Mouse (Mus musculus) MEL (cell line): ENCODE results near the gene Pex14. TPM values are rescaled to one million over a fixed set of nuclear protein-coding genes. Genes with fewer than 3 reads are reported as not detected.

Experiments
- DNase-seq: peaks from one replicate; pipeline ENCODE4 v3.0.0; 2011; ENCODE audit warnings: low read depth, low spot score
- H3K27ac ChIP-seq: 2 replicates; pipeline ENCODE4 v1.5.1; 2012; ENCODE audit warnings: low read depth, mild to moderate bottlenecking, control low read depth, low read length, moderate library complexity; ENCODE audit not compliant: control insufficient read depth
- H3K27me3 ChIP-seq, 2 experiments: fragments of 150-350 bp in 1 of 2; sonication (generic) in 1 of 2; 2 replicates each; pipeline ENCODE4 v1.6.1; 2012; ENCODE audit warnings: low read length in 2 of 2, mild to moderate bottlenecking in 2 of 2, improper control_type of control experiment in 1 of 2, moderate library complexity in 1 of 2; ENCODE audit not compliant: insufficient read depth in 2 of 2, control insufficient read depth in 1 of 2
- H3K36me3 ChIP-seq, 2 experiments: 2 replicates each; pipeline ENCODE4 v1.6.1; 2012 to 2014; ENCODE audit warnings: low read length in 2 of 2, improper control_type of control experiment in 1 of 2, inconsistent platforms in 1 of 2, mild to moderate bottlenecking in 1 of 2; ENCODE audit not compliant: insufficient read depth in 2 of 2, control insufficient read depth in 1 of 2
- H3K4me1 ChIP-seq, 2 experiments: fragments of 150-350 bp in 1 of 2; sonication (generic) in 1 of 2; 2 replicates each; pipeline ENCODE4 v1.6.1; 2012; ENCODE audit warnings: low read length in 2 of 2, improper control_type of control experiment in 1 of 2, mild to moderate bottlenecking in 1 of 2; ENCODE audit not compliant: insufficient read depth in 2 of 2, control insufficient read depth in 1 of 2
- H3K4me3 ChIP-seq, 2 experiments: fragments of 150-350 bp in 1 of 2; sonication (generic) in 1 of 2; 2 replicates each; pipeline ENCODE4 v1.5.1; 2012; ENCODE audit warnings: low read depth in 2 of 2, low read length in 2 of 2, mild to moderate bottlenecking in 2 of 2, moderate library complexity in 2 of 2, control low read depth in 1 of 2, improper control_type of control experiment in 1 of 2; ENCODE audit not compliant: control insufficient read depth in 1 of 2, insufficient read depth in 1 of 2
- H3K79me2 ChIP-seq: 2 replicates; pipeline ENCODE4 v1.6.1; 2012; ENCODE audit warnings: mild to moderate bottlenecking, low read length, moderate library complexity; ENCODE audit not compliant: control insufficient read depth, poor library complexity, insufficient read depth
- H3K9ac ChIP-seq: 2 replicates; pipeline ENCODE4 v1.6.1; 2012; ENCODE audit warnings: low read depth, mild to moderate bottlenecking, control low read depth, low read length, moderate library complexity; ENCODE audit not compliant: control insufficient read depth, poor library complexity, severe bottlenecking
- H3K9me3 ChIP-seq: fragments of 150-350 bp; sonication (generic); replicated peaks from 2 replicates; pipeline ENCODE4 v1.6.1; 2012; ENCODE audit warnings: mild to moderate bottlenecking, low read length, improper control_type of control experiment, moderate library complexity; ENCODE audit not compliant: insufficient read depth
- BHLHE40 ChIP-seq: IDR thresholded peaks from 2 replicates; pipeline ENCODE4 v1.6.1; 2012; ENCODE audit warnings: low read depth, mild to moderate bottlenecking, inconsistent platforms, low read length, improper control_type of control experiment, borderline replicate concordance
- CTCF ChIP-seq, 3 experiments: IDR thresholded peaks in 2 of 3; conservative IDR thresholded peaks in 1 of 3; 2 replicates each; pipeline ENCODE4 v1.5.1; 2011 to 2012; ENCODE audit warnings: low read length in 3 of 3, low read depth in 2 of 3, mild to moderate bottlenecking in 2 of 3, improper control_type of control experiment in 1 of 3, inconsistent platforms in 1 of 3, mixed read lengths in 1 of 3, moderate library complexity in 1 of 3; ENCODE audit not compliant: control insufficient read depth in 1 of 3, insufficient read depth in 1 of 3, poor library complexity in 1 of 3, severe bottlenecking in 1 of 3
- ELF1 ChIP-seq: IDR thresholded peaks from 2 replicates; pipeline ENCODE4 v1.6.1; 2014; ENCODE audit warnings: low read depth, mild to moderate bottlenecking, inconsistent platforms, low read length, improper control_type of control experiment, moderate library complexity
- MAFK ChIP-seq: IDR thresholded peaks from 2 replicates; pipeline ENCODE4 v1.6.1; 2011; ENCODE audit warnings: low read depth, mild to moderate bottlenecking, low read length, improper control_type of control experiment, borderline replicate concordance
- MXI1 ChIP-seq: IDR thresholded peaks from 2 replicates; pipeline ENCODE4 v1.6.1; 2011; ENCODE audit warnings: mild to moderate bottlenecking, low read depth, low read length, improper control_type of control experiment
- MYB ChIP-seq: IDR thresholded peaks from 2 replicates; pipeline ENCODE4 v1.6.1; 2011; ENCODE audit warnings: mild to moderate bottlenecking, low read depth, low read length, improper control_type of control experiment
- NRF1 ChIP-seq: IDR thresholded peaks from 2 replicates; pipeline ENCODE4 v1.6.1; 2014; ENCODE audit warnings: low read depth, mild to moderate bottlenecking, inconsistent platforms, low read length, improper control_type of control experiment, moderate library complexity; ENCODE audit not compliant: poor library complexity, insufficient read depth, severe bottlenecking
- POLR2A ChIP-seq, 2 experiments: IDR thresholded peaks; 2 replicates each; pipeline ENCODE4 v1.6.1; 2011 to 2012; ENCODE audit warnings: low read length in 2 of 2, mild to moderate bottlenecking in 2 of 2, control low read depth in 1 of 2, improper control_type of control experiment in 1 of 2, low read depth in 1 of 2, moderate library complexity in 1 of 2; ENCODE audit not compliant: control insufficient read depth in 1 of 2, insufficient read depth in 1 of 2, poor library complexity in 1 of 2
- RAD21 ChIP-seq: IDR thresholded peaks from 2 replicates; pipeline ENCODE4 v1.6.1; 2011; ENCODE audit warnings: mild to moderate bottlenecking, low read depth, low read length, improper control_type of control experiment
- SIN3A ChIP-seq: IDR thresholded peaks from 2 replicates; pipeline ENCODE4 v1.6.1; 2012; ENCODE audit warnings: low read length, improper control_type of control experiment, inconsistent platforms
- TCF12 ChIP-seq: IDR thresholded peaks from 2 replicates; pipeline ENCODE4 v1.6.1; 2014; ENCODE audit warnings: low read depth, mild to moderate bottlenecking, inconsistent platforms, low read length, improper control_type of control experiment, moderate library complexity
- USF2 ChIP-seq, 2 experiments: IDR thresholded peaks; 2 replicates each; pipeline ENCODE4 v1.6.1; 2011 to 2012; ENCODE audit warnings: improper control_type of control experiment in 2 of 2, low read length in 2 of 2, borderline replicate concordance in 1 of 2, inconsistent platforms in 1 of 2, low read depth in 1 of 2, mild to moderate bottlenecking in 1 of 2; ENCODE audit not compliant: insufficient read depth in 1 of 2
- ZKSCAN1 ChIP-seq: IDR thresholded peaks from 2 replicates; pipeline ENCODE4 v1.6.1; 2012; ENCODE audit warnings: low read depth, mild to moderate bottlenecking, inconsistent platforms, low read length, improper control_type of control experiment, moderate library complexity
- polyA plus RNA-seq, 2 experiments: library from polyadenylated mRNA; stranded (reverse) in 1 of 2; unstranded in 1 of 2; fragments of >175 nt in 1 of 2; fragments of >200 nt in 1 of 2; gene quantifications; 2 replicates each; pipeline versions ENCODE4 v1.2.1 to v1.2.4; 2012; ENCODE audit warnings: low replicate concordance in 2 of 2, low read depth in 1 of 2; ENCODE audit not compliant: insufficient read length in 2 of 2, insufficient read depth in 1 of 2, missing spikeins in 1 of 2
- total RNA-seq: library from RNA; depleted of rRNA; stranded (reverse); fragments of 300-350 nt; gene quantifications from 2 replicates; pipeline ENCODE4 v1.2.3, GENCODE M21; 2012

The Pex14 gene
- total and polyA plus RNA-seq, 3 experiments, result 38.3 to 49.2 TPM; not detected in 1

GRCm38 (mm10) chr4:149049351-149050159 is 50.1 kb downstream of the Pex14 start:
- DNase-seq, result no peak
- TF ChIP-seq ZKSCAN1, result no peak
- TF ChIP-seq, all 39 proteins: peak for 0
- H3K4me3 ChIP-seq, result no peak overlapping the region
- H3K36me3 ChIP-seq, result peaks cover 0 to 11% of the 10 kb centered on the region in 2 experiments; a peak in 2 of 4 replicates
- H3K79me2 ChIP-seq, result no peaks in the 10 kb centered on the region; the same call in 1 of the 2 replicates
- no peaks in the 10 kb centered on the region for H3K27me3 ChIP-seq
- H3K27ac ChIP-seq, result no peak overlapping the region
- no peaks in the 10 kb centered on the region for H3K9me3 ChIP-seq
- no peak overlapping the region for H3K9ac ChIP-seq
- H3K4me1 ChIP-seq, result peaks cover 4 to 10% of the 10 kb centered on the region in 2 experiments

- H3K4me3 ChIP-seq, result no peak overlapping the region
- no peak overlapping the region for H3K9ac ChIP-seq
- H3K4me1 ChIP-seq, result peaks cover 4 to 10% of the 10 kb centered on the region in 2 experiments
- no peaks in the 10 kb centered on the region for H3K27me3 ChIP-seq
- no peaks in the 10 kb centered on the region; the same call in 1 of the 2 replicates for H3K79me2 ChIP-seq
- DNase-seq, result no peak
- H3K27ac ChIP-seq, result no peak overlapping the region
- TF ChIP-seq BHLHE40, result no peak
- TF ChIP-seq TCF12, result no peak
- no peak for TF ChIP-seq MXI1
- no peak for TF ChIP-seq ELF1
- TF ChIP-seq USF2 (IDR thresholded peaks at IDR 0.05; ENCODE audit: borderline replicate concordance in 1 of 2, insufficient read depth in 1 of 2, low read depth in 1 of 2, low read length in 2 of 2), result no peak
- TF ChIP-seq NRF1, result no peak
- TF ChIP-seq RAD21, result no peak
- no peak for TF ChIP-seq SIN3A
- no peak for TF ChIP-seq MYB
- TF ChIP-seq MAFK, result no peak
- TF ChIP-seq CTCF (IDR thresholded peaks at IDR 0.05 in 2 of 3, conservative IDR thresholded peaks at IDR 0.05 in 1 of 3; ENCODE audit: control insufficient read depth in 1 of 3, insufficient read depth in 1 of 3, low read depth in 2 of 3, low read length in 3 of 3, poor library complexity in 1 of 3, severe bottlenecking in 1 of 3), result no peak
- no peak for TF ChIP-seq POLR2A (IDR thresholded peaks at IDR 0.05; ENCODE audit: control insufficient read depth in 1 of 2, insufficient read depth in 1 of 2, low read depth in 1 of 2, low read length in 2 of 2, poor library complexity in 1 of 2)
- TF ChIP-seq, all 39 proteins: peak for 0
- peaks cover 0 to 11% of the 10 kb centered on the region in 2 experiments; a peak in 2 of 4 replicates for H3K36me3 ChIP-seq
- H3K9me3 ChIP-seq, result no peaks in the 10 kb centered on the region
Observed at GRCm38 (mm10) chr4:149048625-149049228, 50.9 kb downstream of the Pex14 start.
